Mouse (Mus musculus) heart, postnatal 14 days (tissue): Measurements from ENCODE around the gene Asgr2. TPM values are rescaled to one million over a fixed set of nuclear protein-coding genes. Genes with fewer than 3 reads are reported as not detected.
"Not testable (repeated sequence)": the region's sequence is repeated elsewhere in the genome, so short reads cannot be mapped to it uniquely, and the experiment has no call there.

Source experiments
- DNase-seq, 2 experiments: peaks; one replicate each; pipeline ENCODE4 v3.0.0; 2021 to 2022
- intact Hi-C: fragments of 180-260 bp; cut with DNase I; formaldehyde crosslinking; loops from one replicate; pipeline ENCODE4 v1.15.1; 2025
- total RNA-seq, 2 experiments: library from RNA; stranded (reverse); gene quantifications; 2 replicates each; pipeline ENCODE4 v1.2.3; 2021

The Asgr2 gene
- total RNA-seq, 2 experiments from 2014 or later = 0.45 TPM; not detected in 1

GRCm38 (mm10) chr11:70080803-70081590, 11.4 kb upstream of the Asgr2 start:
- intact Hi-C loops = no loop called here

GRCm38 (mm10) chr11:70084563-70084962, 7.9 kb upstream of the Asgr2 start:
- DNase-seq = peak in 1 of 2 experiments; percentile 11
- intact Hi-C loops = no loop called here

More at GRCm38 (mm10) chr11:70080803-70081590, 11.4 kb upstream of the Asgr2 start:
- DNase-seq = no peak

GRCm38 (mm10) chr11:70097396-70097795, 5.0 kb downstream of the Asgr2 start:
- no peak for DNase-seq
- intact Hi-C loops = no loop called here

GRCm38 (mm10) chr11:70099102-70099501, 6.7 kb downstream of the Asgr2 start:
- intact Hi-C loops = no loop called here
- no peak for DNase-seq

- no peak for DNase-seq
- intact Hi-C loops = no loop called here
Observed at GRCm38 (mm10) chr11:70099809-70100208, 7.4 kb downstream of the Asgr2 start.

GRCm38 (mm10) chr11:70103701-70104315, 11.4 kb downstream of the Asgr2 start:
- DNase-seq = no peak
- intact Hi-C loops = no loop called here

GRCm38 (mm10) chr11:70107085-70107484, 14.6 kb downstream of the Asgr2 start:
- intact Hi-C loops = no loop called here
- no peak for DNase-seq

- DNase-seq = peak; percentile 13 to 52
- intact Hi-C loops = no loop called here
Observed at GRCm38 (mm10) chr11:70110146-70110545, 17.7 kb downstream of the Asgr2 start.

- DNase-seq = peak; percentile 9 to 32
- intact Hi-C loops = no loop called here
Observed at GRCm38 (mm10) chr11:70114562-70114961, 22.1 kb downstream of the Asgr2 start.

- no peak for DNase-seq
- intact Hi-C loops = no loop called here
Observed at GRCm38 (mm10) chr11:70115901-70116300, 23.5 kb downstream of the Asgr2 start.

GRCm38 (mm10) chr11:70129926-70130379, 37.5 kb downstream of the Asgr2 start, which contains the start of gene Mgl2:
Gene Mgl2 (plus strand): TSS chr11:70130329.
- intact Hi-C loops = no loop called here
- peak; percentile 3 to 23 for DNase-seq

GRCm38 (mm10) chr11:70135001-70135400, 42.6 kb downstream of the Asgr2 start:
- intact Hi-C loops, DNase-seq: not testable (repeated sequence)

GRCm38 (mm10) chr11:70135925-70136324, 43.5 kb downstream of the Asgr2 start:
- DNase-seq, intact Hi-C loops: not testable (repeated sequence)

GRCm38 (mm10) chr11:70139171-70139570, 46.7 kb downstream of the Asgr2 start:
- intact Hi-C loops = no loop called here
- DNase-seq = no peak

GRCm38 (mm10) chr11:70151072-70151471, 58.6 kb downstream of the Asgr2 start:
- no peak for DNase-seq
- intact Hi-C loops = no loop called here

Other genes starting within 250 kb of the Asgr2 start
- gene Plscr3, start 246.3 kb upstream of the Asgr2 start, total RNA-seq = 10 to 100 TPM; 34.0 to 35.9 TPM
- under 1 TPM in 1 of 2 experiments, not detected in 1; 0.24 TPM for gene Tnk1, start 233.9 kb upstream of the Asgr2 start, total RNA-seq
- gene Tmem95, start 214.6 kb upstream of the Asgr2 start, total RNA-seq = not detected
- gene Kctd11, start 211.2 kb upstream of the Asgr2 start, total RNA-seq = 1 to 10 TPM; 3.1 to 3.8 TPM
- gene Acap1, start 197.1 kb upstream of the Asgr2 start, total RNA-seq = 1 to 10 TPM; 2.3 to 6.8 TPM
- gene 2810408A11Rik, start 191.7 kb upstream of the Asgr2 start, total RNA-seq = 1 to 10 TPM in 1 of 2 experiments, under 1 TPM in 1; 0.95 to 1.1 TPM
- 10 to 100 TPM; 43.5 to 45.8 TPM for gene Neurl4, start 191.6 kb upstream of the Asgr2 start, total RNA-seq
- 10 to 100 TPM; 28.8 to 30.6 TPM for gene Gps2, start 178.8 kb upstream of the Asgr2 start, total RNA-seq
- 100 to 1,000 TPM; 434 to 455 TPM for gene Eif5a, start 170.7 kb upstream of the Asgr2 start, total RNA-seq
- gene Ybx2, start 156.8 kb upstream of the Asgr2 start, total RNA-seq = 10 to 100 TPM; 14.4 to 21.8 TPM
- gene Slc2a4, start 144.5 kb upstream of the Asgr2 start, total RNA-seq = 100 to 1,000 TPM; 206 to 234 TPM
- gene Cldn7, start 127.9 kb upstream of the Asgr2 start, total RNA-seq = under 1 TPM in 1 of 2 experiments, not detected in 1; 0.48 TPM
- 100 to 1,000 TPM; 143 to 147 TPM for gene Ctdnep1, start 111.5 kb upstream of the Asgr2 start, total RNA-seq
- 10 to 100 TPM; 52.4 to 59.0 TPM for gene Elp5, start 110.1 kb upstream of the Asgr2 start, total RNA-seq
- gene Gabarap, start 101.5 kb upstream of the Asgr2 start, total RNA-seq = 100 to 1,000 TPM; 249 to 257 TPM
- gene Phf23, start 96.9 kb upstream of the Asgr2 start, total RNA-seq = 10 to 100 TPM; 27.4 to 31.5 TPM
- gene Dvl2, start 92.0 kb upstream of the Asgr2 start, total RNA-seq = 1 to 10 TPM; 7.2 to 9.2 TPM
- gene Acadvl, start 77.2 kb upstream of the Asgr2 start, total RNA-seq = 1,000 to 10,000 TPM; 1,350 to 1,353 TPM
- 10 to 100 TPM; 10.4 to 11.2 TPM for gene Dlg4, start 75.7 kb upstream of the Asgr2 start, total RNA-seq
- gene Asgr1, start 38.6 kb upstream of the Asgr2 start, total RNA-seq = not detected
- 1 to 10 TPM; 2.2 to 2.7 TPM for gene Mgl2, start 37.7 kb downstream of the Asgr2 start, total RNA-seq
- 1 to 10 TPM; 1.7 to 2.2 TPM for gene Clec10a, start 63.6 kb downstream of the Asgr2 start, total RNA-seq
- under 1 TPM; 0.76 to 0.90 TPM for gene Slc16a11, start 120.1 kb downstream of the Asgr2 start, total RNA-seq
- gene Slc16a13, start 128.4 kb downstream of the Asgr2 start, total RNA-seq = 1 to 10 TPM; 4.2 to 5.8 TPM
- 10 to 100 TPM; 26.1 to 32.5 TPM for gene Bcl6b, start 137.2 kb downstream of the Asgr2 start, total RNA-seq
- gene 0610010K14Rik, start 145.3 kb downstream of the Asgr2 start, total RNA-seq = 10 to 100 TPM; 34.7 to 38.4 TPM
- 1 to 10 TPM; 3.1 to 3.2 TPM for gene Gm21988, start 147.2 kb downstream of the Asgr2 start, total RNA-seq
- 10 to 100 TPM; 89.0 to 96.3 TPM for gene Rnasek, start 147.2 kb downstream of the Asgr2 start, total RNA-seq
- gene Alox12, start 162.7 kb downstream of the Asgr2 start, total RNA-seq = 1 to 10 TPM; 2.7 to 3.1 TPM
- under 1 TPM; 0.14 to 0.44 TPM for gene Alox12e, start 230.0 kb downstream of the Asgr2 start, total RNA-seq